Mouse (Mus musculus): ENCODE measurements around the gene Gm1113. TPM values are rescaled to one million over a fixed set of nuclear protein-coding genes. Genes with fewer than 3 reads are reported as not detected.

Gene Gm1113
- polyA plus RNA-seq, 1 experiment, result not detected

- no peak overlapping the region for H3K27ac ChIP-seq (replicated peaks; ENCODE audit: low read depth, low read length)
These were observed 9.8 kb downstream of the Gm1113 start for GRCm38 (mm10) chr9:35508234-35508633.

GRCm38 (mm10) chr9:35502361-35503000 is 15.6 kb downstream of the Gm1113 start:
- H3K27ac ChIP-seq (replicated peaks; ENCODE audit: low read depth, low read length), result no peak overlapping the region
- no peak overlapping the region for H3K4me3 ChIP-seq (ENCODE audit: insufficient read depth, low read depth, low read length)
- no peaks in the 10 kb centered on the region for H3K4me1 ChIP-seq (ENCODE audit: control insufficient read depth, insufficient read depth, insufficient read length, low read length)

More at GRCm38 (mm10) chr9:35508234-35508633, 9.8 kb downstream of the Gm1113 start:
- Histone ChIP-seq H3K4me1 (ENCODE audit: control insufficient read depth, insufficient read depth, insufficient read length, low read length) (no peaks in the 10 kb centered on the region; the same call in 1 of the 2 replicates), H3K4me3 (ENCODE audit: insufficient read depth, low read depth, low read length) (no peak overlapping the region)

GRCm38 (mm10) chr9:35499946-35500345 is 18.1 kb downstream of the Gm1113 start:
- H3K4me3 ChIP-seq (ENCODE audit: insufficient read depth, low read depth, low read length), result no peak overlapping the region
- no peaks in the 10 kb centered on the region for H3K4me1 ChIP-seq (ENCODE audit: control insufficient read depth, insufficient read depth, insufficient read length, low read length)
- no peak overlapping the region for H3K27ac ChIP-seq (replicated peaks; ENCODE audit: low read depth, low read length)

- Histone ChIP-seq H3K27ac (replicated peaks; ENCODE audit: low read depth, low read length) (no peak overlapping the region), H3K4me1 (ENCODE audit: control insufficient read depth, insufficient read depth, insufficient read length, low read length) (no peaks in the 10 kb centered on the region), H3K4me3 (ENCODE audit: insufficient read depth, low read depth, low read length) (no peak overlapping the region)
These were observed 22.6 kb downstream of the Gm1113 start for GRCm38 (mm10) chr9:35495471-35495870.

- no peak overlapping the region for H3K27ac ChIP-seq (replicated peaks; ENCODE audit: low read depth, low read length)
- H3K4me3 ChIP-seq (ENCODE audit: insufficient read depth, low read depth, low read length), result no peak overlapping the region
- no peaks in the 10 kb centered on the region for H3K4me1 ChIP-seq (ENCODE audit: control insufficient read depth, insufficient read depth, insufficient read length, low read length)
These were observed 23.1 kb downstream of the Gm1113 start for GRCm38 (mm10) chr9:35494937-35495336.

- H3K27ac ChIP-seq (replicated peaks; ENCODE audit: low read depth, low read length), result no peak overlapping the region
- H3K4me1 ChIP-seq (ENCODE audit: control insufficient read depth, insufficient read depth, insufficient read length, low read length), result no peaks in the 10 kb centered on the region
- no peak overlapping the region for H3K4me3 ChIP-seq (ENCODE audit: insufficient read depth, low read depth, low read length)
These were observed 24.4 kb downstream of the Gm1113 start for GRCm38 (mm10) chr9:35493733-35494092.

GRCm38 (mm10) chr9:35493033-35493732 is 24.9 kb downstream of the Gm1113 start:
- H3K4me1 ChIP-seq (ENCODE audit: control insufficient read depth, insufficient read depth, insufficient read length, low read length), result no peaks in the 10 kb centered on the region

GRCm38 (mm10) chr9:35491109-35491866 is 26.8 kb downstream of the Gm1113 start:
- H3K4me1 ChIP-seq (ENCODE audit: control insufficient read depth, insufficient read depth, insufficient read length, low read length), result no peaks in the 10 kb centered on the region
- H3K27ac ChIP-seq (replicated peaks; ENCODE audit: low read depth, low read length), result no peak overlapping the region
- no peak overlapping the region for H3K4me3 ChIP-seq (ENCODE audit: insufficient read depth, low read depth, low read length)

More at GRCm38 (mm10) chr9:35493033-35493732, 24.9 kb downstream of the Gm1113 start:
- no peak overlapping the region for H3K27ac ChIP-seq (replicated peaks; ENCODE audit: low read depth, low read length)
- no peak overlapping the region for H3K4me3 ChIP-seq (ENCODE audit: insufficient read depth, low read depth, low read length)

GRCm38 (mm10) chr9:35488496-35488895 is 29.6 kb downstream of the Gm1113 start:
- H3K4me3 ChIP-seq (ENCODE audit: insufficient read depth, low read depth, low read length), result no peak overlapping the region
- H3K4me1 ChIP-seq (ENCODE audit: control insufficient read depth, insufficient read depth, insufficient read length, low read length), result no peaks in the 10 kb centered on the region
- no peak overlapping the region for H3K27ac ChIP-seq (replicated peaks; ENCODE audit: low read depth, low read length)

- no peaks in the 10 kb centered on the region for H3K4me1 ChIP-seq (ENCODE audit: control insufficient read depth, insufficient read depth, insufficient read length, low read length)
- H3K27ac ChIP-seq (replicated peaks; ENCODE audit: low read depth, low read length), result no peak overlapping the region
These were observed 31.5 kb downstream of the Gm1113 start for GRCm38 (mm10) chr9:35486616-35487015.

GRCm38 (mm10) chr9:35483949-35484348 is 34.1 kb downstream of the Gm1113 start:
- Histone ChIP-seq H3K4me1 (ENCODE audit: control insufficient read depth, insufficient read depth, insufficient read length, low read length) (no peaks in the 10 kb centered on the region), H3K4me3 (ENCODE audit: insufficient read depth, low read depth, low read length) (no peak overlapping the region), H3K27ac (replicated peaks; ENCODE audit: low read depth, low read length) (no peak overlapping the region)

More at GRCm38 (mm10) chr9:35486616-35487015, 31.5 kb downstream of the Gm1113 start:
- no peak overlapping the region for H3K4me3 ChIP-seq (ENCODE audit: insufficient read depth, low read depth, low read length)

- H3K4me1 ChIP-seq (ENCODE audit: control insufficient read depth, insufficient read depth, insufficient read length, low read length), result no peaks in the 10 kb centered on the region
- H3K4me3 ChIP-seq (ENCODE audit: insufficient read depth, low read depth, low read length), result no peak overlapping the region
- no peak overlapping the region for H3K27ac ChIP-seq (replicated peaks; ENCODE audit: low read depth, low read length)
These were observed 35.8 kb downstream of the Gm1113 start for GRCm38 (mm10) chr9:35482014-35482898.

- Histone ChIP-seq H3K27ac (replicated peaks; ENCODE audit: low read depth, low read length) (no peak overlapping the region), H3K4me1 (ENCODE audit: control insufficient read depth, insufficient read depth, insufficient read length, low read length) (no peaks in the 10 kb centered on the region), H3K4me3 (ENCODE audit: insufficient read depth, low read depth, low read length) (no peak overlapping the region)
These were observed 38.6 kb downstream of the Gm1113 start for GRCm38 (mm10) chr9:35479456-35479855.

GRCm38 (mm10) chr9:35475394-35475793 is 42.7 kb downstream of the Gm1113 start:
- Histone ChIP-seq H3K27ac (replicated peaks; ENCODE audit: low read depth, low read length) (no peak overlapping the region), H3K4me3 (ENCODE audit: insufficient read depth, low read depth, low read length) (no peak overlapping the region), H3K4me1 (ENCODE audit: control insufficient read depth, insufficient read depth, insufficient read length, low read length) (no peaks in the 10 kb centered on the region)

All from brown adipose tissue, adult 24 weeks (tissue).